Comparison of ENCODE assay signal across 15 mouse cellular contexts in genomic region chr2:156970253-156970652, GRCm38 (mm10). TPM values are rescaled to one million over a fixed set of nuclear protein-coding genes. Genes with fewer than 3 reads are reported as not detected.
DNase-seq lines count a peak whose midpoint lies in the region; TF ChIP-seq lines count a peak whose summit lies in the region.
"Had no signal": no experiment of that assay in that cellular context is flagged by ENCODE, and none has a peak within 500 bp of the region (broad histone marks: within the 10 kb centered on the region; RNA-seq: fewer than 3 reads in every experiment).

No protein-coding gene starts in this region.

- no peak overlapping the region for H3K4me3 ChIP-seq in spleen, adult 2 months (ENCODE audit: extremely low read depth, insufficient read depth, insufficient read length)
- H3K4me3 ChIP-seq: embryonic facial prominence, embryonic 12.5 days; forebrain, embryonic 12.5 days; hindbrain, embryonic 15.5 days; liver, embryonic 13.5 days had no signal

- no peaks in the 10 kb centered on the region for H3K36me3 ChIP-seq in spleen, adult 2 months (ENCODE audit: control insufficient read depth, insufficient read depth, low read length)
- H3K36me3 ChIP-seq: embryonic facial prominence, embryonic 12.5 days; forebrain, embryonic 12.5 days had no signal

- TF ChIP-seq CTCF in spleen, adult 2 months (IDR thresholded peaks at IDR 0.05; ENCODE audit: extremely low read depth, insufficient read depth, insufficient read length, insufficient replicate concordance) = no peak

- intact Hi-C loops in heart, postnatal 14 days (cut with DNase I) = no loop called here

- no peak for TF ChIP-seq POLR2A in spleen, adult 2 months (IDR thresholded peaks at IDR 0.05; ENCODE audit: low read depth, low read length)

- peak; percentile 82 for DNase-seq in heart, adult 11 months
- DNase-seq in heart, postnatal 14 days = no peak
- no peak for DNase-seq in spleen, adult 2 months (ENCODE audit: low read depth in 1 of 2, low spot score in 2 of 2)
- DNase-seq in spleen, postnatal 4 days (ENCODE audit: low spot score in 2 of 2) = no peak
- peak; percentile 30 to 64 for DNase-seq in thymus, adult 18-20 months
- no peak for DNase-seq in layer of hippocampus, adult 11-12 months (ENCODE audit: low spot score)
- DNase-seq in left cerebral cortex, adult 11 months (ENCODE audit: low spot score) = no peak
- DNase-seq: cerebellum, postnatal 14 days; left cerebral cortex, postnatal 4 days; liver, embryonic 13.5 days; lung, postnatal 14 days; right cerebral cortex, postnatal 14 days had no signal

- H3K4me1 ChIP-seq in spleen, adult 2 months (ENCODE audit: control insufficient read depth, insufficient read depth, insufficient read length) = peaks cover 8% of the 10 kb centered on the region; the same call in 1 of the 2 replicates
- H3K4me1 ChIP-seq: forebrain, embryonic 12.5 days had no signal

- peak overlapping the region; percentile 25; the same call in 1 of the 2 replicates for H3K27ac ChIP-seq in spleen, adult 2 months (ENCODE audit: insufficient read depth, low read length)
- H3K27ac ChIP-seq: embryonic facial prominence, embryonic 12.5 days; forebrain, embryonic 12.5 days; hindbrain, embryonic 15.5 days; liver, embryonic 13.5 days had no signal

- 58% methylated on average over 7 of the region's 7 CpGs for WGBS in spleen, adult 2 months

- no peaks in the 10 kb centered on the region for H3K27me3 ChIP-seq in spleen, adult 2 months (ENCODE audit: control insufficient read depth, insufficient read depth, low read length)
- H3K27me3 ChIP-seq: embryonic facial prominence, embryonic 12.5 days; forebrain, embryonic 12.5 days; hindbrain, embryonic 15.5 days; liver, embryonic 13.5 days had no signal

RNA-seq across cellular contexts. Expression of gene Ndrg3, which starts 21.6 kb away (rescaled TPM):
- total RNA-seq in heart, postnatal 14 days (2021) = 10 to 100 TPM; 23.3 to 24.5 TPM
- 30.0 and 30.3 TPM in 2 replicates for polyA plus RNA-seq in spleen, adult 2 months (2012; rRNA removed)

RNA-seq across cellular contexts. Expression of gene Dsn1, which starts 36.7 kb away (rescaled TPM):
- total RNA-seq in heart, postnatal 14 days (2021) = 1 to 10 TPM; 3.9 to 4.1 TPM
- 2.8 and 2.9 TPM in 2 replicates for polyA plus RNA-seq in spleen, adult 2 months (2012; rRNA removed)

Comparison
In these comparisons a context has a peak if more than half of its experiments do, and no peak if none do; other contexts are left out.
1. DNase-seq: peak in heart, adult 11 months (single experiment) and thymus, adult 18-20 months (2 of 2); none in heart, postnatal 14 days (0 of 2), spleen, adult 2 months (0 of 2), spleen, postnatal 4 days (0 of 2), layer of hippocampus, adult 11-12 months (single experiment) and left cerebral cortex, adult 11 months (single experiment).